Mouse (Mus musculus): ENCODE measurements around the gene Pbx1. TPM values are rescaled to one million over a fixed set of nuclear protein-coding genes. Genes with fewer than 3 reads are reported as not detected.

Gene Pbx1
- polyA plus RNA-seq, 1 experiment: 332 TPM

- 14% methylated on average over 7 of the region's 7 CpGs for WGBS
- TF ChIP-seq POLR2A (IDR thresholded peaks at IDR 0.05; ENCODE audit: insufficient read depth, low read depth, low read length) (no peak), CTCF (IDR thresholded peaks at IDR 0.05; ENCODE audit: insufficient read depth, low read depth, low read length) (no peak)
- Histone ChIP-seq H3K27ac (ENCODE audit: insufficient read depth, low read depth, low read length) (peak overlapping the region; percentile 53; the same call in 1 of the 2 replicates), H3K4me3 (ENCODE audit: insufficient read depth, low read depth, low read length) (no peak overlapping the region), H3K4me1 (ENCODE audit: control insufficient read depth, insufficient read depth, low read length) (peaks cover 34% of the 10 kb centered on the region)
Observed at GRCm38 (mm10) chr1:168241316-168241715, 190.8 kb downstream of the Pbx1 start.

- 18% methylated on average over 7 of the region's 7 CpGs for WGBS
- Histone ChIP-seq H3K4me3 (ENCODE audit: insufficient read depth, low read depth, low read length) (no peak overlapping the region), H3K27ac (ENCODE audit: insufficient read depth, low read depth, low read length) (peak overlapping the region; percentile 44; the same call in 1 of the 2 replicates), H3K4me1 (ENCODE audit: control insufficient read depth, insufficient read depth, low read length) (peaks cover 36% of the 10 kb centered on the region)
- TF ChIP-seq POLR2A (IDR thresholded peaks at IDR 0.05; ENCODE audit: insufficient read depth, low read depth, low read length): no peak
- no peak for TF ChIP-seq CTCF (IDR thresholded peaks at IDR 0.05; ENCODE audit: insufficient read depth, low read depth, low read length)
Observed at GRCm38 (mm10) chr1:168240846-168241245, 191.2 kb downstream of the Pbx1 start.

GRCm38 (mm10) chr1:168240386-168240785 is 191.7 kb downstream of the Pbx1 start:
- Histone ChIP-seq H3K4me1 (ENCODE audit: control insufficient read depth, insufficient read depth, low read length) (peaks cover 35% of the 10 kb centered on the region), H3K4me3 (ENCODE audit: insufficient read depth, low read depth, low read length) (no peak overlapping the region), H3K27ac (ENCODE audit: insufficient read depth, low read depth, low read length) (peak overlapping the region; percentile 44; the same call in 1 of the 2 replicates)
- no peak for TF ChIP-seq CTCF (IDR thresholded peaks at IDR 0.05; ENCODE audit: insufficient read depth, low read depth, low read length)
- no peak for TF ChIP-seq POLR2A (IDR thresholded peaks at IDR 0.05; ENCODE audit: insufficient read depth, low read depth, low read length)
- 38% methylated on average over 5 of the region's 5 CpGs for WGBS

- H3K27ac ChIP-seq (ENCODE audit: insufficient read depth, low read depth, low read length): peak overlapping the region; percentile 22; the same call in 1 of the 2 replicates
- 83% methylated on average over 5 of the region's 5 CpGs for WGBS
- no peak overlapping the region for H3K4me3 ChIP-seq (ENCODE audit: insufficient read depth, low read depth, low read length)
- no peak for TF ChIP-seq POLR2A (IDR thresholded peaks at IDR 0.05; ENCODE audit: insufficient read depth, low read depth, low read length)
- no peak for TF ChIP-seq CTCF (IDR thresholded peaks at IDR 0.05; ENCODE audit: insufficient read depth, low read depth, low read length)
- peaks cover 22% of the 10 kb centered on the region for H3K4me1 ChIP-seq (ENCODE audit: control insufficient read depth, insufficient read depth, low read length)
Observed at GRCm38 (mm10) chr1:168236101-168236500, 196.0 kb downstream of the Pbx1 start.

GRCm38 (mm10) chr1:168234355-168234754 is 197.7 kb downstream of the Pbx1 start:
- Histone ChIP-seq H3K4me1 (ENCODE audit: control insufficient read depth, insufficient read depth, low read length) (peaks cover 26% of the 10 kb centered on the region), H3K4me3 (ENCODE audit: insufficient read depth, low read depth, low read length) (no peak overlapping the region), H3K27ac (ENCODE audit: insufficient read depth, low read depth, low read length) (no peak overlapping the region)
- TF ChIP-seq POLR2A (IDR thresholded peaks at IDR 0.05; ENCODE audit: insufficient read depth, low read depth, low read length) (no peak), CTCF (IDR thresholded peaks at IDR 0.05; ENCODE audit: insufficient read depth, low read depth, low read length) (no peak)
- 53% methylated on average over 11 of the region's 11 CpGs for WGBS

- peaks cover 27% of the 10 kb centered on the region for H3K4me1 ChIP-seq (ENCODE audit: control insufficient read depth, insufficient read depth, low read length)
- TF ChIP-seq CTCF (IDR thresholded peaks at IDR 0.05; ENCODE audit: insufficient read depth, low read depth, low read length): no peak
- no peak for TF ChIP-seq POLR2A (IDR thresholded peaks at IDR 0.05; ENCODE audit: insufficient read depth, low read depth, low read length)
- no peak overlapping the region for H3K4me3 ChIP-seq (ENCODE audit: insufficient read depth, low read depth, low read length)
- H3K27ac ChIP-seq (ENCODE audit: insufficient read depth, low read depth, low read length): no peak overlapping the region
- 67% methylated on average over 1 of the region's 1 CpGs for WGBS
Observed at GRCm38 (mm10) chr1:168233182-168233581, 198.9 kb downstream of the Pbx1 start.

GRCm38 (mm10) chr1:168231548-168232429 is 200.3 kb downstream of the Pbx1 start:
- H3K27ac ChIP-seq (ENCODE audit: insufficient read depth, low read depth, low read length): no peak overlapping the region
- TF ChIP-seq CTCF (IDR thresholded peaks at IDR 0.05; ENCODE audit: insufficient read depth, low read depth, low read length): no peak
- TF ChIP-seq POLR2A (IDR thresholded peaks at IDR 0.05; ENCODE audit: insufficient read depth, low read depth, low read length): no peak
- no peak overlapping the region for H3K4me3 ChIP-seq (ENCODE audit: insufficient read depth, low read depth, low read length)
- peaks cover 24% of the 10 kb centered on the region for H3K4me1 ChIP-seq (ENCODE audit: control insufficient read depth, insufficient read depth, low read length)
- WGBS: 80% methylated on average over 11 of the region's 11 CpGs

GRCm38 (mm10) chr1:168230858-168231257 is 201.2 kb downstream of the Pbx1 start:
- WGBS: 26% methylated on average over 1 of the region's 1 CpGs
- peak overlapping the region; percentile 23 for H3K27ac ChIP-seq (ENCODE audit: insufficient read depth, low read depth, low read length)
- peaks cover 22% of the 10 kb centered on the region for H3K4me1 ChIP-seq (ENCODE audit: control insufficient read depth, insufficient read depth, low read length)
- H3K4me3 ChIP-seq (ENCODE audit: insufficient read depth, low read depth, low read length): no peak overlapping the region
- TF ChIP-seq CTCF (IDR thresholded peaks at IDR 0.05; ENCODE audit: insufficient read depth, low read depth, low read length) (no peak), POLR2A (IDR thresholded peaks at IDR 0.05; ENCODE audit: insufficient read depth, low read depth, low read length) (no peak)

GRCm38 (mm10) chr1:168230134-168230533 is 201.9 kb downstream of the Pbx1 start:
- Histone ChIP-seq H3K27ac (ENCODE audit: insufficient read depth, low read depth, low read length) (0 out of 2 replicates have a peak overlapping the region, but pooled peaks have one; percentile 23), H3K4me3 (ENCODE audit: insufficient read depth, low read depth, low read length) (no peak overlapping the region), H3K4me1 (ENCODE audit: control insufficient read depth, insufficient read depth, low read length) (peaks cover 26% of the 10 kb centered on the region)
- 49% methylated on average over 4 of the region's 4 CpGs for WGBS
- TF ChIP-seq CTCF (IDR thresholded peaks at IDR 0.05; ENCODE audit: insufficient read depth, low read depth, low read length) (no peak), POLR2A (IDR thresholded peaks at IDR 0.05; ENCODE audit: insufficient read depth, low read depth, low read length) (no peak)
